Mouse (Mus musculus): Measurements from ENCODE around the gene Cep70. TPM values are rescaled to one million over a fixed set of nuclear protein-coding genes. Genes with fewer than 3 reads are reported as not detected.

The Cep70 gene
- total RNA-seq (2021), result 1 to 10 TPM; 2.0 to 3.1 TPM
- long read RNA-seq, experiment 1, partial matches to known transcripts, result 0 of 2 reads
- long read RNA-seq, experiment 1, other reads (novel, unspliced or antisense), result 1 of 2 reads
- long read RNA-seq, experiment 2, partial matches to known transcripts, result 3 of 5 reads
- long read RNA-seq, experiment 2, other reads (novel, unspliced or antisense), result 1 of 5 reads

GRCm38 (mm10) chr9:99243190-99243894 lies at the start of gene Cep70:
Gene Cep70 (plus strand): TSS chr9:99243367.
- intact Hi-C loops (cut with DNase I), result loop anchor here (5.0 to 10.0 kb wide), 4 partner anchors 101 to 639 kb away; partner anchors contain the start of genes Mrps22 and Pik3cb
- peak; percentile 88 to 90 for DNase-seq

GRCm38 (mm10) chr9:99212643-99213042 lies 30.5 kb upstream of the Cep70 start:
- intact Hi-C loops (cut with DNase I), result no loop called here
- DNase-seq, result no peak

- intact Hi-C loops (cut with DNase I), result no loop called here
Observed at GRCm38 (mm10) chr9:99216182-99216581, 27.0 kb upstream of the Cep70 start.

GRCm38 (mm10) chr9:99217999-99218719 lies 25.0 kb upstream of the Cep70 start:
- no peak for DNase-seq
- intact Hi-C loops (cut with DNase I), result no loop called here

More at GRCm38 (mm10) chr9:99216182-99216581, 27.0 kb upstream of the Cep70 start:
- DNase-seq, result no peak

- DNase-seq, result no peak
- intact Hi-C loops (cut with DNase I), result no loop called here
Observed at GRCm38 (mm10) chr9:99221636-99222035, 21.5 kb upstream of the Cep70 start.

- DNase-seq, result no peak
- intact Hi-C loops (cut with DNase I), result no loop called here
Observed at GRCm38 (mm10) chr9:99224583-99224982, 18.6 kb upstream of the Cep70 start.

GRCm38 (mm10) chr9:99229450-99229849 lies 13.7 kb upstream of the Cep70 start:
- intact Hi-C loops (cut with DNase I), result no loop called here
- no peak for DNase-seq

GRCm38 (mm10) chr9:99237139-99237538 lies 6.0 kb upstream of the Cep70 start, which contains the start of gene Faiml:
Gene Faiml (minus strand): TSS chr9:99237239.
- no peak for DNase-seq
- intact Hi-C loops (cut with DNase I), result no loop called here

- intact Hi-C loops (cut with DNase I), result loop anchor here (2.0 kb wide), 1 partner anchor 173 kb away; no protein-coding TSS in a partner anchor
- no peak for DNase-seq
Observed at GRCm38 (mm10) chr9:99238276-99238675, 4.9 kb upstream of the Cep70 start.

GRCm38 (mm10) chr9:99239256-99239655 lies 3.9 kb upstream of the Cep70 start:
- intact Hi-C loops (cut with DNase I), result loop anchor here (2.0 kb wide), 1 partner anchor 174 kb away; no protein-coding TSS in a partner anchor

GRCm38 (mm10) chr9:99240571-99240970 lies 2.6 kb upstream of the Cep70 start:
- DNase-seq, result no peak
- intact Hi-C loops (cut with DNase I), result loop anchor here (5.0 to 10.0 kb wide), 4 partner anchors 98 to 636 kb away; partner anchors contain the start of genes Mrps22 and Pik3cb

More at GRCm38 (mm10) chr9:99239256-99239655, 3.9 kb upstream of the Cep70 start:
- DNase-seq, result no peak

- intact Hi-C loops (cut with DNase I), result loop anchor here (1.0 to 10.0 kb wide), 5 partner anchors 100 to 637 kb away; partner anchors contain the start of genes Mrps22 and Pik3cb
- DNase-seq, result peak; percentile 22 to 29
Observed at GRCm38 (mm10) chr9:99242035-99242434, 1.1 kb upstream of the Cep70 start.

GRCm38 (mm10) chr9:99242533-99243189 lies 506 bp upstream of the Cep70 start:
- no peak for DNase-seq
- intact Hi-C loops (cut with DNase I), result loop anchor here (1.0 to 10.0 kb wide), 5 partner anchors 100 to 638 kb away; partner anchors contain the start of genes Mrps22 and Pik3cb

GRCm38 (mm10) chr9:99243895-99244293 lies 727 bp downstream of the Cep70 start:
- DNase-seq, result no peak
- intact Hi-C loops (cut with DNase I), result loop anchor here (5.0 to 10.0 kb wide), 4 partner anchors 102 to 639 kb away; partner anchors contain the start of genes Mrps22 and Pik3cb

GRCm38 (mm10) chr9:99248304-99248703 lies 5.1 kb downstream of the Cep70 start:
- intact Hi-C loops (cut with DNase I), result loop anchor here (10.0 kb wide), 3 partner anchors 126 to 644 kb away; partner anchors contain the start of gene Mrps22
- no peak for DNase-seq

- intact Hi-C loops (cut with DNase I), result loop anchor here (10.0 kb wide), 3 partner anchors 126 to 644 kb away; partner anchors contain the start of gene Mrps22
Observed at GRCm38 (mm10) chr9:99248906-99249305, 5.7 kb downstream of the Cep70 start.

GRCm38 (mm10) chr9:99253861-99254260 lies 10.7 kb downstream of the Cep70 start:
- intact Hi-C loops (cut with DNase I), result no loop called here
- no peak for DNase-seq

More at GRCm38 (mm10) chr9:99248906-99249305, 5.7 kb downstream of the Cep70 start:
- DNase-seq, result no peak

- intact Hi-C loops (cut with DNase I), result no loop called here
- DNase-seq, result no peak
Observed at GRCm38 (mm10) chr9:99256206-99256605, 13.0 kb downstream of the Cep70 start.

GRCm38 (mm10) chr9:99256821-99257220 lies 13.7 kb downstream of the Cep70 start:
- intact Hi-C loops (cut with DNase I), result no loop called here
- DNase-seq, result no peak

GRCm38 (mm10) chr9:99258891-99259290 lies 15.7 kb downstream of the Cep70 start:
- intact Hi-C loops (cut with DNase I), result no loop called here

More at GRCm38 (mm10) chr9:99258891-99259290, 15.7 kb downstream of the Cep70 start:
- DNase-seq, result no peak
